Mouse (Mus musculus) fat pad, adult 2 months (tissue): ENCODE data around the gene Gm20388.

Experiments
- DNase-seq: peaks from one replicate; pipeline ENCODE4 v3.0.0-alpha.2; 2011; ENCODE audit warnings: low read depth, low spot score; ENCODE audit errors: extremely low read depth

Gene Gm20388

GRCm38 (mm10) chr8:122312553-122312952 lies 2401.9 kb downstream of the Gm20388 start:
- DNase-seq = no peak

GRCm38 (mm10) chr8:122313310-122313709 lies 2402.7 kb downstream of the Gm20388 start:
- no peak for DNase-seq

GRCm38 (mm10) chr8:122314899-122315496 lies 2404.4 kb downstream of the Gm20388 start:
- no peak for DNase-seq

- no peak for DNase-seq
These were observed 2405.8 kb downstream of the Gm20388 start for GRCm38 (mm10) chr8:122316402-122316801.

- no peak for DNase-seq
These were observed 2407.4 kb downstream of the Gm20388 start for GRCm38 (mm10) chr8:122317918-122318475.

- no peak for DNase-seq
These were observed 2408.5 kb downstream of the Gm20388 start for GRCm38 (mm10) chr8:122319045-122319707.

- no peak for DNase-seq
These were observed 2409.1 kb downstream of the Gm20388 start for GRCm38 (mm10) chr8:122319708-122320075.

GRCm38 (mm10) chr8:122320541-122320940 lies 2409.9 kb downstream of the Gm20388 start:
- DNase-seq = no peak

- DNase-seq = no peak
These were observed 2410.8 kb downstream of the Gm20388 start for GRCm38 (mm10) chr8:122321455-122321921.

GRCm38 (mm10) chr8:122322126-122322525 lies 2411.5 kb downstream of the Gm20388 start:
- no peak for DNase-seq

GRCm38 (mm10) chr8:122322792-122323191 lies 2412.2 kb downstream of the Gm20388 start:
- DNase-seq = no peak

- DNase-seq = peak; percentile 26
These were observed 2413.3 kb downstream of the Gm20388 start for GRCm38 (mm10) chr8:122323951-122324402.

GRCm38 (mm10) chr8:122325196-122325595 lies 2414.6 kb downstream of the Gm20388 start:
- no peak for DNase-seq

GRCm38 (mm10) chr8:122326114-122326542 lies 2415.5 kb downstream of the Gm20388 start:
- no peak for DNase-seq

GRCm38 (mm10) chr8:122329072-122329471 lies 2418.4 kb downstream of the Gm20388 start:
- DNase-seq = no peak

GRCm38 (mm10) chr8:122329553-122330239 lies 2419.1 kb downstream of the Gm20388 start:
- no peak for DNase-seq

- no peak for DNase-seq
These were observed 2419.9 kb downstream of the Gm20388 start for GRCm38 (mm10) chr8:122330446-122331133.

GRCm38 (mm10) chr8:122331134-122331523 lies 2420.5 kb downstream of the Gm20388 start:
- no peak for DNase-seq

GRCm38 (mm10) chr8:122332753-122333506 lies 2422.3 kb downstream of the Gm20388 start:
- no peak for DNase-seq

GRCm38 (mm10) chr8:122333531-122333930 lies 2422.9 kb downstream of the Gm20388 start:
- no peak for DNase-seq
